Mouse (Mus musculus) heart, adult 18-20 months (tissue): ENCODE data around the gene Vwce. TPM values are rescaled to one million over a fixed set of nuclear protein-coding genes. Genes with fewer than 3 reads are reported as not detected.
A peak's percentile ranks its signal among the peaks of the same experiment; 100 is the strongest.

Source experiments
- DNase-seq, 2 experiments: peaks; one replicate each; pipeline ENCODE4 v3.0.0; 2021 to 2022; ENCODE audit warnings: mixed read lengths in 1 of 2
- long read RNA-seq, 2 experiments: library from polyadenylated mRNA; stranded (forward); transcript quantifications; one replicate each; pipeline ENCODE4 v2.0.0; 2021
- total RNA-seq, 2 experiments: library from RNA; stranded (reverse); gene quantifications; 2 replicates each; pipeline ENCODE4 v1.2.3; 2021

Vwce gene
- total RNA-seq, result under 1 TPM in 1 of 2 experiments, not detected in 1; 0.31 TPM
- long read RNA-seq, experiment 1, result 0 reads
- long read RNA-seq, experiment 2, partial matches to known transcripts, result 0 of 1 reads
- long read RNA-seq, experiment 2, other reads (novel, unspliced or antisense), result 1 of 1 reads

DNA sequence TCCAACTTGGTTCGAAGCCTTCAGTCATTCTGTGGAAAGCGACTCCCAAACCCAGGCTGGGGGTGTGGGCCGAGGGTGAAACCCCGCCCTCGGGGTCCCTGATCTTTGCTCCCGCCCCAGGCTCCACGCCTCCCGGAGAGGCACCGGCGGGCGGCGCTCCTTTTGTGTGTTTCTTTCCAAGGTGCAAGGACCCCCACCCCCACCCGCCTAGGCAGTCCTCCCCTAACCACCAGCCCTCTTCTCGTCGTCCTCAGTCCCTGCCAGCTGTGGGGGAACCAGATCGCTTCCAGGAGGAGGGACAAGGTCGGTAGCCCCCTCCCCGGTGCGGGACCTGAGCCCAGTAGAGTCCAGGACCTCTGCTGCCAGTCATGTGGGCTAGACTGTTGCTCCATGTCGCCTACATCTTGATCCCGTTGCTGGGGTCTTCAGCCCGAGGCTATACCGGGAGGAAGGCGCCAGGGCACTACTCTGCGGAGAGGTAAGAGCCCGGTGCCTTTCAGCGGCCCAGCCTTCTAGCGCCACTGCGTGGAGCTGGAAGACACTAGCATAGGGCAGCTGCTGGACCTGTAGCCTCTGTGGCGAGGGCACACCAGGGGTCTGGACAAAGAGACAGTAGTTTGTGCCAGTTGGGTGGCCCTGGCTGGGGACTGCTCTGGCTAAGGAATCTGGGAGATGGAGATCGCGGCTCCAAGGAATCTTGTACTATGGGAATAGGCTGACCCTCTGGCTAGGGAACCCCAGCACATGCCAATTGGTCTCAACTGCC is at the start of gene Vwce:
Gene Vwce, plus strand, starts transcription at position 108 of the 766 bp plus-strand sequence.
- DNase-seq, result peak in 1 of 2 experiments; percentile 26

DNA sequence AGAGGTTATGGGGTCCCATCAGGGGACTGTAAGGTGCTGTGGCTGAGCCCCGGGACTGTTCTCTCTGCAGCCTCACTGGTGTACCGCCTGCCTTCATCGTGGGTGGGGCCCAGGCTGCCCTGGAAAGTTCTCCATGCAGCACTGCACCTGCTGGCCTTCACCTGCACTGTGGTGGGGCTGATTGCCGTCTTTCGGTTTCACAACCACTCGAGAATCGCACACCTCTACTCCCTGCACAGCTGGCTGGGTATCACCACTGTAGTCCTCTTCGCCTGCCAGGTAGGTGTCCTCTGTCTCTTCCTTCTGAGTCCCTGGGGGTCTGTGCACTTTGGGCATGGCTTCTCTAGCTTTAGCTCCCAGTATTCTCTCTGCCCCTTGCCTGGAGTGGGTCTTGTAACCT is 48.9 kb upstream of the Vwce start:
- no peak for DNase-seq

DNA sequence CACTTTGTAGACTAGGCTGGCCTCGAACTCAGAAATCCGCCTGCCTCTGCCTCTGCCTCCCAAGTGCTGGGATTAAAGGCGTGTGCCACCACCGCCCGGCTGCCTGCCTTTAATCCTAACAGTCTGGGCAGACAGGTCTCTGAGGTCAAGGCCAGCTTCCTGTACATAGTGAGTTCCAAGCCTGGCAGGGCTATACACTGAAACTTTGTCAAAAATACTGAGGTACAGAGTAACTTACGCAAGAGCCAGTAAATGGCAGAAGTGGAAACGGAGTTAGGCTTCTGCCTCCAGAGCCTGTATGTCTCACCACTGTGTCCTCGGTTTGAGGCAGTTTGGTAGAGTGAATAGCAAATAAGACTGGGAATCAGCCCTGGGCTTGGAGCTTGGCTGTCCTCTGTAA is 46.8 kb upstream of the Vwce start:
- no peak for DNase-seq

DNA sequence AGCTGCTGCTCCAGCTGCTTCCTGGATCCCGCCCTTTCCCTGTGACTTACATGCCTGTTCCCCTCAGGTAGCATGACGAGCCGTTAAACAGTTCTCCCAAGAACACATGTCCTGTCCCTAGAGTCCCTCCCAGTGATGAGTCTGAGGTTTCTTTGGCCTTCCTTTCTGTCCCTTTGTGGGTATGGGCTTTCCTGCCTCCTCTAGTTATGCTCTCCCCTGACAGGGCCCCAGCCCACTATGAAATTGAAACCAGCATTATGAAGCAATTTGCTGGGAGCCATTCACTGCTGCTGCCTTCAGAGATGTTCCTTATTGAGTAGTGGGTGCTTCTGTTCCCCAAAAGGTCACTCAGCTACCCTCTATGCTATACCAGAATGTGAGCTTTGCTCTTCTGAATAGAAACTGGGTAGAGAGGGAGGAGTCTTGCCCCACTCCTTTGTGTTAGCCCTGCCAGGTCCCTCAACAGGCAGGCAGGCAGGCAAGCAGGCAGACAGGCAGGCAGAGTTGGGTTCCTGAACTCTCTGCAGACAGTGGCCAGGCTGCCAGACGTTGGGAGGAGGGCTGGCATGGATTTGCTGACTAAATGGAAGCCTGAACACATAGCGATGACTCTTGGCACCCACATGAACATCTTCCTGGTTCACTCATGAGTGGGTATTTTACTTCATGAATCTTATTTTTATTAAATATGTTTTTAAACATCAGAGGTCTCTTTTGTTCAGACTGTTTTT is 44.7 kb upstream of the Vwce start:
- DNase-seq, result no peak

DNA sequence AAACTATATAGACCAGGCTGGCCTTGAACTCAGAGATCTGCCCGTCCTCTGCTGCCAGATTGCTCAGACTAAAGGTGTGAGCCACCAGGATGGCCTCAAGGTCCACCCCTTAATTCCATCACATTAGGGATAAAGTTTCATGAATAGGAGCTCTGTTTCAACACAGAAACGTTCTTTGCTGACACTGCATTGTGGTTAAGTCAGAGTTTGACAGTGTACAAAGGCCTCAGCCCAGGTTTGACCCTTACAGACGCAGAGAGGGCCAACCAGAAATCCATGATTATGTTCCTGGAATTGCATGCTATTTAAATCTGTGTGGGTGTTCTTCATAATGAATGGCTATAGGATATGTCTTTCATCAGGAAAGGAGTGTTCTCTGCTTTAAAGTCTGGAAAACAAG is 43.7 kb upstream of the Vwce start:
- DNase-seq, result no peak

DNA sequence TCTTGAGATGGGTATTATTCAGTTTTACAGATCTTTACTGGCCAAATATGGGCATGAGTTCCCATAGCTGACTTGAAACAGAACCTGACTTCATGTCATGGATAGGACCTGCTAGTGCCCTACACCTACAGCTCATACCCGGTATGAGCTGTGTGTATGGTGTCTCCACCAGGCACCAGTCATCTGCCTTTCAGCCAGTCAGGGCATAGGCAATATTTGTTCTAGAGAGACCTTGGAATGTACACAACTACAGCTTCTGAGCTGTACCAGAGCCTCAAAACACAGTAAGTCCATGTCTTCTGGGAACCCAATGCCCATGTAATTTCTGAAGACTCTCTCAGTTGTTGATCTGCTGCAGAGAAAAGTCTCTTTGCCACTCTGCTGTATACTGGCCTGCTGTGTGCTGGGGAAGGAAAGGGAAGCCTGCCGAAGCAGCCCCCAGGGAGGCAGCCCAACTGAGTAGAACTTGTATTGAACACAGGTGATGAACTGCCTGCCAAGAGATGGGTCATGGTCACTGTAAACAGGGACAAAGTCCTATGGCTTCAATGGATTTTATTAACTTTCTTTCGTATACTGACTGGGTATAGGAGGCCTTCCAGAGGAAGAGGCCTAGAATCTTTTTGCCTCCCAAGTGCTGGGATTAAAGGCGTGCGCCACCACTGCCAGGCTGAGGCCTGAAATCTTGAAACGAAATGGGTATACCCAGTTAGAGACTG is 42.2 kb upstream of the Vwce start:
- no peak for DNase-seq

DNA sequence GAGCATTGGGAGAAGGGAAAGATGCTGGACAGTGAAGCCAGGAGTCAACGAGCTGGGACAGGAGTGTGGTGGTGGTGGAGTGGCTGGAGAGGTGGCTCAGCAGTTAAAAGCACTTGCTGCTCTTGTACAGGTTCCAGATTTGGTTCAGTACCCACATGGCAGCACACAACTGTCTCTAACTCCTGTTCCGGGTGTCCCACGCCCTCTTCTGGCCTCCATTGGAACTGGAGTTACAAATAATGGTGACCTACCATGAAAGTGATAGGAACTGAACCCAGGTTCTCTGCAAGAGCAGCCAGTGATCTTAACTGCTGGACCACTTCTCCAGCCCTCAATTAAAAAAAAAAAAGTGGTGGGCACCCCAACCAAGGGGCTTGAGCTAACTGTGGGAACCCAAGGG is 35.8 kb upstream of the Vwce start:
- no peak for DNase-seq

DNA sequence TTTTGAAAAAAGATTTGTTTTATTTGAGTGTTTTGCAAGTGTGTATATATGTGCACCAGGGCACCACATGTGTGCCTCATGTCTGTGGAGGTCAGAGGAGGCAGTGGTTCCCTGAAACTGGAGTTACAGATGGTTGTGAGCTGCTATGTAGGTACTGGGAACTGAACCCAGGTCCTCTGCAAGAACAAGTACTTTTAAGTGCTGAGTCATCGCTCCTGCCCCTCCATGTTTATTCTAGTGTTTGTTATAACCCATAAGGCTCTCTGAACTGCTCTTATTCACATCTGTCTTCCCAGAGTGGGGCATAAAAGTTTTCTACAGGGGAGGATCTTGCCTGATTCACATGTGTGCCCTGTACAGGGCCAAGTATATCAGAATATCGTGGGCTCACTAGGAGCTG is 34.4 kb upstream of the Vwce start:
- no peak for DNase-seq

DNA sequence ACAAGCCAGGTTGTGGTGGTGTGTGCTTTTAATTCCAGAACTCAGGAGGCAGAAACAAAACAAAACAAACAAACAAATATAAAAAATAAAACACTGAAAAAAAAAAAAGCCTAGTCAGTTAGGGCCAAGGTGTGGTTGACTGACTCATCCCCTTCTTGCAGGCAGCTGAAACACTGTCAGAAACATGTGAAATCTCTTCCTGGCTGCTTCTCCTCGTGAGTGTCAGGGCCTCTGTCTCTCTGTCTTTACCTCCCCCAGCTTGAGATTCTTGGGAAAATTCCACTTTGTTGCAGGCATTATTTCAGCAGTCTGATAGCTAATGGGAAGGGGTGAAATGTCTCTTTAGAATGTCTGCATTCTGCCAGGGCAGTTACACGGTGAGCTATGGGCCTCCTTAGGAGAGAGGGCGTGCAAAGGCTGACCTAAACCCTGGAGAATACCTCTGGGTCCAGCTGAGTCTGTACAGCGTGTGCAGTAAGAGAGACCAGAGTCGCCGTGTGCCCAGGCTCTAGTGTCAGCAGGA is 31.7 kb upstream of the Vwce start:
- DNase-seq, result no peak

DNA sequence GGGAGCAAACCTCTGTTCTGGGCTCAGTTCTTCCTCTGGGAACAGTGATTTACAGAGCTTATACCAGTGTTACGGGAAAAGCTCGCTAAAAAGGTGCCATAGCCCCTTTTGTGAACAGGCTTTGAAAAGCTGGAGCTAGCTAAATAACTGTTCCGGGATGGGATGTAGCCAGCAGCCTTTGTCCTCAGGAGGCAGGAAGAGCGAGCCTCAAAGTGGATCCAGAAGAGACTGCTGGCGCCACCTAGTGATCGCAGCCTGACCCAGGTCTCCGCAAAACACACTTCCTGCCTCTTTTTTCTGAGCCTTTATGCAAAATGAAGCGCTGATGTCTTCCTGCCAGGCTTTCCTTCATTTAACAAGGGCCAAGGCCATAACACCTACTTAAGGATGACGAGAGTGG is 31.2 kb upstream of the Vwce start:
- peak; percentile 92 to 93 for DNase-seq

DNA sequence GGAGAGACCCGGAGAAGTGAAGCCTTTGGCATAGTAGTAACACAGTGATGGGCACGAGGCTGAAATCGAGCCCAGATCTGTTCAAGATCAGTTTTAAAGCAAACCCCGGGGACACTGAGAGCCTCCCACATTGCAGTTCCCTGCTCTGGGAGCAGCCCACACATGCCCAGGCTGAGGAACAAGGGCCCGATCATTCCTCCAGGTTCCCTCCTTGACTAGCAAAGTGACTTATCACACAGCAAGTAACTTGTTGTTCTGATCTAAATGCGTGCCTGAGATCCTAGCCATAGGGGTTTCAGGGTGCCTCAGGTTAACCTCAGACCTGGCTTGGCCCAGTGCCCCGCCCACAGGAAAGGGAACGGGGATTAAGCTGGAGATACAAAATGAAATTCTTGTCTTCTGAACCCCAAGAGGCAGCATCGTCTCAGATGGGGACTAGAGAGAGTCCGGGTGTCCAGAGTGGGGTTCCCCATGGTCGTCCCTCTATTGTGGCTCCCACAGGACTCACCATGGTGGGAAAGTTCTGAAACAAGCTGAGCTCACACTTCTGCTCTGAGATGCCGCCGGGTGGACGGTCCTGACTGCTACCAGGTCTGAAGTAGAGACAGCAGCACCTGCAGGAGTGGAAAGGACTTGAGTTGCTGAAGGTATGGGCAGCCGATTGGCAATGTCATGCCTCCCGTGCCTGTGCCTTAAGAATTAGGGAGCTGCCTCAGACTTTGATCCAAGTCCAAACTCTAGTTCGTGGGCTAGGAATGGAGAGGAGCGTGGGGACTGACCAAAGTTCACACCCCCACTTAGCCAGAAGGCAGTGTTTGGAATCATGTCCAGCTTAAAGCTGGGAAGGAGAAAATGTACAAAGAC is 30.1 kb upstream of the Vwce start:
- DNase-seq, result peak in 1 of 2 experiments; percentile 22

DNA sequence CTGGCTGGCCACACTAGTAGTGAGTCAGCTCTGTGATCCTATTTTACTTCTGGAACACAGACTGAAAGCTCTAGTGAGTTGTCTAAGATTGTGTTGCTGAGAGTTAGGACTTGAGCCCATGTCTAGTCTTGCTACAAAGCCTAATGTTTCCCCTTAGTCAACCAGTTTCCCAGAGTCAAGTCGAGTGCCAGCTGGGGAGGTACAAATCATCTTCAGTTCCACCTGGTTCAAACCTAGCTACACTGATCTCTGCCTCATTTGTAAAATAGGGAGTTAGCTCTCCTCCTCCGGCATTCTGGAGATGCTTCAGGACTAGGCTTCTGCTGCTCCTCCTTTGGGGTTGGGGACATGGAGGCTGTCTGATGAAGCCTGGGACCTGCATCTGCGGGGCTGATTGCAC is 29.5 kb upstream of the Vwce start:
- DNase-seq, result no peak

DNA sequence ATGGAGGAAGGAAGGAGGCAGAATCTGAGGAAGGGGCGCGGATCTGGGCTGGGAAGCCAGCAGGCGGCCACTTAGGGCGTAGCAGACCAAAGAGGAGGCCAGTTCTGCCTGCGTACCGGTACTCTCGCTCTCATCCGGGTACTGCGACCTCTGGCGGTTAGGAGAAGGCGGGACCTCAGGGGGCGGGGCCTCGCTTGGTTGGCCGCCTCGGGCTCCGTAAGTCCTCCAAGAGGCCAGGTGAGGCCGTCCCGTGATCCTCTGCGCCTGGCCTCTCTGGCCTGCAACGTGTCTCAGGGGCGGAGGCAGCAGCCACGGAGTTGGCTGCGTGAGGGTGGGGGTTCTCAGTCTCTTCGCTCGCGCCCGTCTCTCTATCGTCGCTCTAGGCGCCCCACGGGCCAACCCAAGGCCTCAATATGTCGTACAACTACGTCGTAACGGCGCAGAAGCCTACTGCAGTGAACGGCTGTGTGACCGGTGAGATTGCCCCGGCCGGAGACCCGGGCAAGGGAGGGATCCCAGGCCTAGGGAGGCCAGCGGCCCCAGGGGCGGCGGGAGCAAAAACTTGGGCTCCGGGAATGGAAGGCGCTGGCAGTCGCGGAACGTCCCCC is 28.6 kb upstream of the Vwce start, which contains the start of the genes Ddb1 and Tkfc:
Gene Ddb1, plus strand, starts transcription at position 35 of the 608 bp plus-strand sequence.
Gene Tkfc, minus strand, starts transcription at position 362 of the 608 bp plus-strand sequence.
- DNase-seq, result peak; percentile 99

DNA sequence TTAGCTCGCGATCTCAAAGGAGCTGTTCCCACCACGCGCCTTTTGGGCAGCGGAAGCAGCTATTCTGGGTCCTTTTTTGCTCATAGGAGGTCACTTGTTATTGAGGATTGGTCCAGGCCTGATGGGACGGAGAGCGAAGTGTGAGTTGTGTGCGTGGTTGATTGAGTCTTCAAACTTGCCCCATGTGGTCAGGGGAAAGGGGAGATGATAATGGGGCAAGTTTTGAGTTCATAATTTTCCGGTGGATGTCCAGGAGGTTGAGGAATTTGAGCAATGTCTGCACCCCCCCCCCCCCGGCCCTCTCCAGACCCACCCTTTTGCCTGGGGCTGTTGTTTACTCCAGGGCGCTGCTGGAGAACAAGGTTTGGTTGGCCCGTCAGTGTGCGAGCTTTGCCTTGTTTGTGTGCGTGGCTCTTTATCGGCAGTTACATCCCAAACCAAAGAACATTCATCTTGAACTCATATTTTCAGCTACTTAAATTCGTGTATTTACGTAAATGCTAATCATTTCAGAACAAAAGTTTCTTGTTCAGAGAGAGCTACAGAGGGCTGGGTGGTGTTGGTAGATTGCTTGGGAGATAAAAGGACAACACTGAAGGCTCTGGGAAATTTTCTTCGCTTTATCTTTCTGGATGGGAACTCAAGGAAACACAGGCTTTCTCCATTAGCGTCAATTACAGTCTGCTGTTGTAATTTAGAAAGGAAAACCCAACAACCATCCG is 28.0 kb upstream of the Vwce start:
- no peak for DNase-seq

DNA sequence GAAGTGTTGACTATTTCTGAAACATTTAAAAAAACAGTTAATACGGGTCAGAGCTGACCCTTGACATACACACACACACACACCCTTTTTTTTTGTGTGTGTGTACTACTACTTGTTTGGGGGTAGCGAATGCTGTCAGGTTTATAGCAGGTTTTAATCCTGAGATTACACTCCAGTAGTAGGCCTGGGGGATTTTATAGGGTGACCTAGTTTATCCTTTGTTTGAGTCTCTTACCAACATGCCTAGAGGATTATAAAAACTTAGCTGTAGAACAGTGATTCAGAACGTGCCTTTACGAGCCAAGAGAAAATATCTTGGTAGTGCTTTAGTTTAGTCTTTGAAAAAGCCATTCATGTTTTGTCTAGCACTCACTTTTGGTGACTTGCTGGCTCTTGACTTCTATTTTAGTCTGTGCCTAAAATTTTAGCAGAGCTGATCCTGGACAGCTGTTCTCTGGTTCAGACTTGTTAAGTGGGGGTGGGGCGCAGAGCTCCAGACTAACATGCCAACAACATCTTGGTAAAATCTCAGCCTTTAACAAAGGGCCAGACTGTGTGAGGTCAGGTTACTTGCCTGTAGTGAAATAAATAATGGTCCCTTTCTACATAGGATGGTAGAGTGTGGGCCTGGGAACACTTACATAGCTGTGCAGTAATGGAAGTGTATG is 25.3 kb upstream of the Vwce start:
- no peak for DNase-seq

DNA sequence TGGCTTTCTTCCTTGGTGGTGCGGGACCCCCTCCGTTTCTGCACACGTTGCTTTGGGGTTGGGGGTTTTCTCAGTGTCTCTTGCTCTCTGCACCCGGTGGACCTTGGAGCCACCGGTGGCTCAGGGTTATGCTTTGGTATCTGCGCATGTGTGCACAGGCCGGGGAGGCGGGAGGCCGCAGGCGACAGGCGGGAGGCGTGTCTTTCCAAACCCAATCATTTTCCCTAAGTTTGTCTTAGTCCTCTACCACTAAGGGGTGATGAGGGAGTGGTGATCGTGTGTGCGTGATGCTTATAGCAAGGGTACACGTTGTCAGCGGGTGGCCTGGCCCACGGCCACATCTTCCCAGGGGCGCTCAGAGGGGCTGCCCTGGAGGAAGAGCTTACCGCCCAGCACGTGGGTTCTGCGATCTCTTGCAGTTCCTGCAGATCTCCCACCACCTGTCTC is 882 bp downstream of the Vwce start:
- peak; percentile 42 to 48 for DNase-seq

DNA sequence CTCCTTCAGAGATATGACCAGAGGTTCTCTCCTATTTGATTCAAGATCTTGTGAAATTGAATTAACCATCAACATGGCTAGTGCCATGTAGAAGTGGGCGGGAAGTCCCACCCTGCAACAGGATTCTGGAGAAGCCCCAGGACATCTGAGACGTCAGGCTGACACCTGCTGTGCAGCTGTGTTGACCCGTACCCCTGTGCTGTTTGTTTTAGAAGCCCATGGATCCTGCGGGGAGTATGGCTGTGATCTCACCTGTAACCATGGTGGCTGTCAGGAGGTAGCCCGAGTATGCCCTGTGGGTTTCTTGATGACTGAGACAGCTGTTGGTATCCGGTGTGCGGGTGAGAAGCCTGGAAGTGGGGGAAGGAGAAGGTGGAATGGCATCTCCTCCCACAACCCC is 3.8 kb downstream of the Vwce start:
- DNase-seq, result no peak

DNA sequence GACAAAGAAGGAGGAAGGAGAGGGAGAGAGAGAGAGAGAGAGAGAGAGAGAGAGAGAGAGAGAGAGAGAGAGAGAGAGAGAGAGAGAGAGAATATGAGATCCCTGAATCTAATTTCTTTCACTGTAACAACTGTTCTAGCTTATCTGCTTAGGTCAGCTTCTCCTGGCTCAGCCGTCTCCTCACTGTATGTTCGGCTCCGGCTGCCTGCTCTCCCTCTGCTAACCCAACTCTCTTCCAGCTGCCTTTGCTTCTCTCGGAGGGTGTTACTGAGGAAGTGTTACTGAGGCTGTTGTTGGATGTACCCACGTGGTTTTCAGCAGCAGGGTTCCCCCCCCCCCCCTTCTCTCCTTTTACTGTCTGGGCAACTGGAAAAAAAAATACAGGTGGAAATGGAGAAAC is 6.1 kb downstream of the Vwce start:
- DNase-seq, result no peak

DNA sequence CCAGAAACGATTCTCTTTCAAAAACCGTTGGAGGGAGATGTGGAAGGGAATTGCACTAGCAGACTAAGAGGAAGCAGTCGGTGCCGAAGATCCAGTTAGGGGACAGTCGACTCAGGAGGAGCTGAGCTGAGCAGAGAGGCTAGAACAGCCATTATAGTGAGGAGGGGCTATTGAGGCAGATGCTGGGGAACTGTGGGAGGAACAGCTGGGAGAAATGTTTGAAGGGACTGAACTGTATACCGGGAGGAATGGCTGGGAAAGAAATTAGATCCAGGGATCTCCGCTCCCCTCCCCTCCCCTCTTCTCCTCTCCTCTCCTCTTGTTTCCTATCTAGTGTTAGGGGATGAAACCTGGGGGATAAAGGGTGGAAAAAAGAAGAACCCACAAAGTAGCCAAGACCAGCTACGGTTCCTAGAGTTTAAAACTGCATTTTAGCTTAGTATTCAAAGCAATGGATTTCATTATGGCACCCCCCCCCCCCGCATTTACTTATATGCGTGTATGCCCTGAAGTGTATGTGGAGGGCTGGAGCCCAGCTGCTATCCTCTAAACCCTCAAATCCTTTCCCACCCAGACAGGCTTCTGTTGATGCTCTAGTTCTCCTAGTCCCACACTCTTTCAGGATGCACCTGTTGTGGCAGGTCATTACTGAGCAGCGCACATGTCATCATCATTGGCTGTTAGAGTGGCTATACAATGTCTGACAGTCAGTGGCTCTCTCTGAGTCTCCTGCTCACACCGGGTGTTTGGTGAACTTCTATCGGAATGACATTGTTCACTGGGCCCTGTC is 6.8 kb downstream of the Vwce start:
- DNase-seq, result no peak
